Mouse (Mus musculus) intestine, embryonic 14.5 days (tissue): Measurements from ENCODE around the gene Tmbim1. TPM values are rescaled to one million over a fixed set of nuclear protein-coding genes. Genes with fewer than 3 reads are reported as not detected.

ENCODE experiments used
- ATAC-seq: fragments of 200-750 bp; cut with Nextera tagmentation; replicated peaks from 2 replicates; pipeline ENCODE4 v1.8.0; 2017; ENCODE audit warnings: low read depth, moderate number of reproducible peaks, moderate TSS enrichment, moderate library complexity; ENCODE audit not compliant: low FRiP score, low TSS enrichment
- DNase-seq: peaks from one replicate; pipeline ENCODE4 v3.0.0-alpha.2; 2018; ENCODE audit warnings: low spot score
- H3K27ac ChIP-seq: fragments of 300-500 bp; sonication (generic); 2 replicates; pipeline ENCODE4 v1.5.1; 2014; ENCODE audit warnings: low read depth, mild to moderate bottlenecking, control low read depth
- H3K27me3 ChIP-seq: fragments of 300-500 bp; sonication (generic); replicated peaks from 2 replicates; pipeline ENCODE4 v1.6.1; 2014; ENCODE audit warnings: low read length, control low read depth; ENCODE audit not compliant: control insufficient read depth, insufficient read depth
- H3K36me3 ChIP-seq: fragments of 300-500 bp; sonication (generic); 2 replicates; pipeline ENCODE4 v1.6.1; 2014; ENCODE audit warnings: low read length, control low read depth; ENCODE audit not compliant: control insufficient read depth, insufficient read depth
- H3K4me1 ChIP-seq: fragments of 300-500 bp; sonication (generic); replicated peaks from 2 replicates; pipeline ENCODE4 v1.6.1; 2014; ENCODE audit warnings: low read length, control low read depth, mixed read lengths; ENCODE audit not compliant: control insufficient read depth, insufficient read depth
- H3K4me2 ChIP-seq: fragments of 300-500 bp; sonication (generic); 2 replicates; pipeline ENCODE4 v1.6.1; 2014; ENCODE audit warnings: low read length
- H3K4me3 ChIP-seq: fragments of 300-500 bp; sonication (generic); 2 replicates; pipeline ENCODE4 v1.5.1; 2014; ENCODE audit warnings: low read depth, low read length, control low read depth, mixed read lengths
- H3K9ac ChIP-seq: fragments of 300-500 bp; sonication (generic); 2 replicates; pipeline ENCODE4 v1.6.1; 2014; ENCODE audit warnings: mild to moderate bottlenecking, low read length
- H3K9me3 ChIP-seq: fragments of 300-500 bp; sonication (generic); 2 replicates; pipeline ENCODE4 v1.6.1; 2016; ENCODE audit warnings: low read length, control low read depth; ENCODE audit not compliant: control insufficient read depth
- WGBS: fragments of 180-500 bp; shearing (Covaris S2); extraction: QIAGEN DNeasy Blood & Tissue Kit; methylation state at CpG from one replicate; pipeline ENCODE4 v1.1.7; 2014; 5-methylcytosine and 5-hydroxymethylcytosine counted together
- polyA plus RNA-seq: library from polyadenylated mRNA; unstranded; fragments of >200 nt; fragmentation: Nextera tagmentation; extraction: Ambion mirVana; gene quantifications from 2 replicates; pipeline ENCODE4 v1.2.1, GENCODE M21; 2014

The Tmbim1 gene
- polyA plus RNA-seq, 1 experiment from 2014 or later, result 42.6 TPM

GRCm38 (mm10) chr1:74280591-74281325 lies 24.7 kb downstream of the Tmbim1 start:
- Histone ChIP-seq H3K9me3 (no peaks in the 10 kb centered on the region), H3K27me3 (no peaks in the 10 kb centered on the region), H3K4me2 (no peak overlapping the region), H3K27ac (no peak overlapping the region), H3K36me3 (peaks cover 44% of the 10 kb centered on the region), H3K4me3 (no peak overlapping the region), H3K9ac (no peak overlapping the region), H3K4me1 (peaks cover 40% of the 10 kb centered on the region)
- DNase-seq, result no peak
- WGBS, result 90% methylated on average over 14 of the region's 14 CpGs
- no peak for ATAC-seq

DNA sequence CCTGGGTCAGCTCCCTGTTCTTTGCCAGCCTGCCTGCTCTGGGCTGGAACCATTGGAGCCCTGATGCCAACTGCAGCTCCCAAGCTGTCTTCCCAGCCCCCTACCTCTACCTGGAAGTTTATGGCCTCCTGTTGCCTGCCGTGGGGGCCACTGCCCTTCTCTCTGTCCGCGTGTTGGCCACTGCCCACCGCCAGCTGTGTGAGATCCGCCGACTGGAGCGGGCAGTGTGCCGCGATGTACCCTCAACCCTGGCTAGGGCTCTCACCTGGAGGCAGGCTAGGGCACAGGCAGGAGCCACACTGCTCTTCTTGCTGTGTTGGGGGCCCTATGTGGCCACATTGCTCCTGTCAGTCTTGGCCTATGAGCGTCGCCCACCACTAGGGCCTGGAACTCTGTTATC lies 26.4 kb downstream of the Tmbim1 start:
- Histone ChIP-seq H3K9me3 (no peaks in the 10 kb centered on the region), H3K27me3 (no peaks in the 10 kb centered on the region), H3K4me2 (no peak overlapping the region), H3K27ac (no peak overlapping the region), H3K4me1 (peaks cover 52% of the 10 kb centered on the region), H3K36me3 (peaks cover 44% of the 10 kb centered on the region), H3K4me3 (no peak overlapping the region), H3K9ac (no peak overlapping the region)
- DNase-seq, result no peak
- WGBS, result 87% methylated on average over 11 of the region's 11 CpGs
- no peak for ATAC-seq

DNA sequence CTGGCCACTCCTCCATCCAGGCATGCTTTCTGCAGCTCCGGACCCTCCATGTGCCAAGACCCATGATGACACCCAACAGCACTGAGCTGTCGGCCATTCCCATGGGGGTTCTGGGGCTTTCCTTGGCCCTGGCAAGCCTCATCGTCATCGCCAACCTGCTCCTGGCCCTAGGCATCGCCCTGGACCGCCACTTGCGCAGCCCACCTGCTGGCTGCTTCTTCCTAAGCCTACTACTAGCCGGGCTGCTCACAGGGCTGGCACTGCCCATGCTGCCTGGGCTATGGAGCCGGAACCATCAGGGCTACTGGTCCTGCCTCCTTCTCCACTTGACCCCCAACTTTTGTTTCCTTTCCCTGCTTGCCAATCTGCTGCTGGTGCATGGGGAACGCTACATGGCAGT lies 26.9 kb downstream of the Tmbim1 start, which contains the start of gene Gpbar1:
Gpbar1 (plus strand) TSS at position 13 of the 400 bp plus-strand sequence.
- Histone ChIP-seq H3K4me2 (peak within 1 kb of the TSS; percentile 40), H3K36me3 (peaks cover 44% of the 10 kb centered on the region), H3K9ac (peak within 1 kb of the TSS; percentile 22), H3K4me1 (peaks cover 52% of the 10 kb centered on the region), H3K4me3 (peak within 1 kb of the TSS; percentile 27), H3K9me3 (no peaks in the 10 kb centered on the region), H3K27ac (no peak within 1 kb of the TSS), H3K27me3 (no peaks in the 10 kb centered on the region)
- DNase-seq (no peak), ATAC-seq (no peak)
- WGBS, result 88% methylated on average over 10 of the region's 10 CpGs

DNA sequence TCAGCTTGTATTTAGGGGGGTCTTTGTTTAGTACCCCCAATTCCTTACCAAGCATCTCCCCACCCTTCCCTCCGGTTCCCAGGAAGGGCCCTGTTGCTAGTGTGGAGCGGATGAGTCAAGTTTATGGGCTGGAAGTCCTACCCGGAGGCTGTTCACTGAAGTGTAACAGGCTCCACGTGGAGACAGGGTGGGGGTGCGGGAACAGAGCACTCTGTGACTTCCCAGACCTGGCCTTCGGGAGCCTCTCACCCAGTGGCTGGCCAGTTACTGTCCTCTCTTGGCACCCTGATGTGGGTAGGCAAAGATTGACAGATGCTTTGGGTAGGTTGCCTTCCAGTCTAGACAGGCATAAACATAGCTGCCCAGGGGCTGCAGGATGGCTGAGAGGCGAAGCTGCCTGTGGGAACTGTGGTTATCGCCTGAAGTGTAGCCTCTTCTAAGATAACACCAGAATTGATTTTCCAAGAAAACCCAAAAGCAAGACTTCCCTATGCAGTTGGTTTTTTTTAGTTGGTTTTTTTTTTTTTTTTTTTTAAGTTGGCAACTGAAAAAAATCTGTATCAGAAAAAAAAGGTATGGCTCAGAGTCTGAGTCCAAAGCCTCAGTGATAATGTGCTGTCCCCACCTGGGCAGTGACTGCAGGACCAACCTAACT lies 27.4 kb downstream of the Tmbim1 start:
- peak overlapping the region; percentile 22; the same call in 1 of the 2 replicates for H3K9ac ChIP-seq
- H3K4me2 ChIP-seq, result peak overlapping the region; percentile 40
- peaks cover 50% of the 10 kb centered on the region for H3K4me1 ChIP-seq
- no peaks in the 10 kb centered on the region for H3K9me3 ChIP-seq
- no peak overlapping the region for H3K27ac ChIP-seq
- WGBS, result 30% methylated on average over 8 of the region's 8 CpGs
- H3K27me3 ChIP-seq, result no peaks in the 10 kb centered on the region
- H3K4me3 ChIP-seq, result peak overlapping the region; percentile 27
- H3K36me3 ChIP-seq, result peaks cover 42% of the 10 kb centered on the region
- no peak for ATAC-seq
- no peak for DNase-seq

- ATAC-seq, result no peak
- peaks cover 33% of the 10 kb centered on the region for H3K36me3 ChIP-seq
- H3K4me1 ChIP-seq, result peaks cover 41% of the 10 kb centered on the region
- peak overlapping the region; percentile 40 for H3K4me2 ChIP-seq
- WGBS, result 45% methylated on average over 6 of the region's 6 CpGs
- peak overlapping the region; percentile 27 for H3K4me3 ChIP-seq
- no peaks in the 10 kb centered on the region for H3K27me3 ChIP-seq
- H3K27ac ChIP-seq, result no peak overlapping the region
- no peak overlapping the region; the same call in 1 of the 2 replicates for H3K9ac ChIP-seq
- no peaks in the 10 kb centered on the region for H3K9me3 ChIP-seq
- DNase-seq, result no peak
These were observed 28.4 kb downstream of the Tmbim1 start for GRCm38 (mm10) chr1:74277041-74277440.

GRCm38 (mm10) chr1:74275015-74275414 lies 30.4 kb downstream of the Tmbim1 start:
- Histone ChIP-seq H3K4me2 (peak overlapping the region; percentile 39), H3K9ac (no peak overlapping the region), H3K9me3 (no peaks in the 10 kb centered on the region), H3K27me3 (no peaks in the 10 kb centered on the region), H3K4me3 (no peak overlapping the region), H3K4me1 (peaks cover 53% of the 10 kb centered on the region), H3K36me3 (peaks cover 13% of the 10 kb centered on the region), H3K27ac (peak overlapping the region; percentile 88)
- 10% methylated on average over 9 of the region's 9 CpGs for WGBS
- peak; percentile 71 for ATAC-seq
- DNase-seq, result peak; percentile 73

GRCm38 (mm10) chr1:74271659-74272058 lies 33.8 kb downstream of the Tmbim1 start:
- no peak overlapping the region for H3K4me2 ChIP-seq
- peaks cover 38% of the 10 kb centered on the region for H3K4me1 ChIP-seq
- peaks cover 26% of the 10 kb centered on the region for H3K36me3 ChIP-seq
- H3K4me3 ChIP-seq, result no peak overlapping the region
- peak overlapping the region; percentile 76 for H3K27ac ChIP-seq
- H3K9ac ChIP-seq, result no peak overlapping the region
- WGBS, result 29% methylated on average over 4 of the region's 4 CpGs
- ATAC-seq (no peak), DNase-seq (peak; percentile 79)
- H3K9me3 ChIP-seq, result no peaks in the 10 kb centered on the region
- H3K27me3 ChIP-seq, result no peaks in the 10 kb centered on the region

GRCm38 (mm10) chr1:74268750-74269149 lies 36.7 kb downstream of the Tmbim1 start:
- Histone ChIP-seq H3K4me2 (no peak overlapping the region), H3K9ac (no peak overlapping the region), H3K4me1 (peaks cover 20% of the 10 kb centered on the region), H3K4me3 (no peak overlapping the region), H3K27ac (no peak overlapping the region), H3K27me3 (no peaks in the 10 kb centered on the region), H3K9me3 (no peaks in the 10 kb centered on the region), H3K36me3 (peaks cover 55% of the 10 kb centered on the region)
- DNase-seq, result no peak
- no peak for ATAC-seq
- 84% methylated on average over 8 of the region's 8 CpGs for WGBS
